Mouse (Mus musculus) heart, postnatal 14 days (tissue): ENCODE measurements around the gene Relch. TPM values are rescaled to one million over a fixed set of nuclear protein-coding genes. Genes with fewer than 3 reads are reported as not detected.
"Not testable (repeated sequence)": the region's sequence is repeated elsewhere in the genome, so short reads cannot be mapped to it uniquely, and the experiment has no call there.

Source experiments
- DNase-seq, 2 experiments: peaks; one replicate each; pipeline ENCODE4 v3.0.0; 2021 to 2022
- intact Hi-C: fragments of 180-260 bp; cut with DNase I; formaldehyde crosslinking; loops from one replicate; pipeline ENCODE4 v1.15.1; 2025
- long read RNA-seq, 2 experiments: library from polyadenylated mRNA; stranded (forward); transcript quantifications; one replicate each; pipeline ENCODE4 v2.0.0; 2021
- total RNA-seq, 2 experiments: library from RNA; stranded (reverse); gene quantifications; 2 replicates each; pipeline ENCODE4 v1.2.3; 2021

Relch gene
- 10 to 100 TPM; 22.9 to 25.3 TPM for total RNA-seq
- long read RNA-seq, experiment 1, full-length matches to known transcripts: 5 of 7 reads
- long read RNA-seq, experiment 1, partial matches to known transcripts: 1 of 7 reads
- long read RNA-seq, experiment 1, other reads (novel, unspliced or antisense): 1 of 7 reads
- long read RNA-seq, experiment 2, full-length matches to known transcripts: 5 of 6 reads
- long read RNA-seq, experiment 2, partial matches to known transcripts: 1 of 6 reads
- long read RNA-seq, experiment 2, other reads (novel, unspliced or antisense): 0 of 6 reads

DNA sequence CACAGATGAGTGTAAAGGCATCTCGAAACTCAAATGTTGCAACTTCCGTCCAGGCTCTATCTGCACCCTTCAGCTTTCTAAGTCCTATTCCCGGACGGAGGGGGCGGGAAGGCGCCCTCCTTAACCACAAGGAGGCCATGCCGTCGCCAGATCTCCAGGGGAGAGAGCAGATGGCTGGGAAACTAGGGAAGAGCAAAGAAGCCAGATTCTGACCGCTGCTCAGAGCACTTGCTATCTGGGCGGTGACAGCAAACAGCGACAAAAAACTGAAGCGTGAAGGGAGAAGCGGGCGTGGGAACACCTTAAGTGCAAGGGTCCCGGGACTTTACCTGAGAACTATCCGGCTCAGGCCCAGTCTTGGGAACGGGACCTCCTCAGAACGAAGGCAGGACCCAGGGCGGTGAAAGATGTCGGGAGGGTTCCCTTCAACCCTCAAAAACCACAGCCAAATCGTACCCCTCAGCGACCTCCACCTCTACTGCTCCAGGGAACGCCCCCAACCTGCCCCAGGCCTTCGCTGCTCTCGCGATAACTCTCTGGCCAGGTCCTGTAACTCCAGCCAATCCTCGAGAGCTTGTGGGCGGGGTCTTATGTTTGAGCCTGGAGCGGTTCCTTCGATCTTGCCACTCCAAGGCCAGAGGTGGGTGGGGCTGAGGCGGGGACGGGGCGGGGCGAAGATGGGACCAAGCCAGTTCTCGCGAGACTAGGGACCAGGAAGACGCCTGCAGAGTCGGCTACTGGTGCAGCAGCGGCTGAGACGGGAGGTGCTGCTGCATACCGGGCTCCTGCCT, at the start of gene Relch, which contains the start of gene Pign:
TSS of gene Relch (plus strand) at position 691 of the 791 bp plus-strand sequence.
TSS of gene Pign (minus strand) at position 507 of the 791 bp plus-strand sequence.
- peak; percentile 96 to 97 for DNase-seq
- intact Hi-C loops: loop anchor here (2.0 to 10.0 kb wide), 4 partner anchors 13 to 739 kb away; partner anchors contain the start of gene Zcchc2

DNA sequence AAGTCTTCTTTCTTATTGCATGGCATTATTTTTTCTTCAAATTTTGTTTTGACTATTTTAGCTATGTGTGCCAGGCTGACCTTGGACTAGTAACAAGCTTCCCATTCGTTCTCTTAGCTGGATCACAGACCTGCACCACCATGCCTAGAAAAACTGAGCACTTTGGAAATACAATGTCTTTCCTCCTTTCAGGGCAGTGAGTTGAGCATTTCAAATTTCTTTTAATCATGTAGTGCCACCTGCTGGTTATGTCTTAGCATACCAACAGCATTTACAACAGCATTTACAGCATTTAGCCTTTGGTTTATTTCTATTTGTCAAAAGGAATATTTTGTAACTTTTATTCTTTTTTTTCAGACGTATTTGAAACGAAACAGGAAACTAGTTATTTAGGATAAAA, 33.2 kb upstream of the Relch start:
- peak in 1 of 2 experiments; percentile 36 for DNase-seq
- intact Hi-C loops: loop anchor here (1.0 to 2.0 kb wide), 2 partner anchors 538 to 644 kb away; no protein-coding TSS in a partner anchor

DNA sequence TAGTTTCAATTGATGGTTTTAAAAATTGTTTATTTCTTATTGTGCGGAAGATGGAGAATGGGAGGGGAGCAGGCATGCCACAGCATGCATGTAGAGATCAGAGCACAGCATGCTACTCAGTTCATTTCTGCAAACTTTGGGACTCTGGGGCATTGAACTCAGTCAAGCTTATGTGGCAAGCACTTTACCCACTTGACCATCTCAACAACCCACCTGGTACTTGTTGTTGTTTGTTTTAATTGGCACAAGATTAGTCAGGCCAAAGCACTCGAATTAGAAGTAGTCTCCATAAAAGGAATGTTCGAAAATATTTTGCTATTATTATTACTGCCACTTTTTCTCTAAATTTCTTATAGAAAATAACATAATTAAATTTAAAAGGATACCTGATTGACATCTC, 19.6 kb upstream of the Relch start:
- intact Hi-C loops: no loop called here
- no peak for DNase-seq

DNA sequence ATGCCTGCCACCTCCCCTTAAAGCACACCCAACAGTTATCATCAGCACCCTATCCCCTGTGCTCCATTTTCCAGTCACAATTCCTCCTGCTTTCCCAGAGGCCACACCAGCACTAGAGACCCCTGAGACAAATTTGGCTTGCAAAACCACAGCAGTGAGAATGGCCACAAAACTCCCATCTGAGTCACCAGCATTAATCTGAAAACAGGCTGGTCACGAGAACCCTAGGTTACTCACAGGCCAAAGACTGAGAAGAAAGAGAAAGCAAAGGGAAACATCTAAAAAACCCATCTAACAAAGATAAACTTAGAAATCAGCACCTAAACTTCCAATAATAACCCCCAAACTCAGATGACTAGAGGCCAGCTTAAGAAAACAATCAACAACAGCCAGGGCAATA, 13.0 kb upstream of the Relch start:
- no peak for DNase-seq
- intact Hi-C loops: no loop called here

DNA sequence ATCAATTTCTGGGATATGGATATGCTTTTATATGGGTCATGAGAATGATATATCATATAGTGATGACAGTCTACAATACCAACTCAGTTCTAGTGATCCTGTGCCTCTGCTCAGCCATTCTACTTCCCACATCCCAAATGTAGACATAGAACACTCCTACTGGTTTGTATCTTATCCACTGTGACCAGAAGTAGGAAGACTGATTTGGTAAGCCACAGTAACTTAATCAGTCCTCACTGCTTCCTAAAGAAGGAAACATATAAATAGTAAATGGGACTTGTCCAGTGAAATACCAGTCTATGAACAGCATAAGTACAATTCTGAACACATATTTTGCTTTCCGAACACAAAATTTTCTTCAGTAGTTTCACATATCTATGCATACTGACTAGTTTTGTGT, 9.7 kb upstream of the Relch start:
- intact Hi-C loops: no loop called here
- DNase-seq: no peak

DNA sequence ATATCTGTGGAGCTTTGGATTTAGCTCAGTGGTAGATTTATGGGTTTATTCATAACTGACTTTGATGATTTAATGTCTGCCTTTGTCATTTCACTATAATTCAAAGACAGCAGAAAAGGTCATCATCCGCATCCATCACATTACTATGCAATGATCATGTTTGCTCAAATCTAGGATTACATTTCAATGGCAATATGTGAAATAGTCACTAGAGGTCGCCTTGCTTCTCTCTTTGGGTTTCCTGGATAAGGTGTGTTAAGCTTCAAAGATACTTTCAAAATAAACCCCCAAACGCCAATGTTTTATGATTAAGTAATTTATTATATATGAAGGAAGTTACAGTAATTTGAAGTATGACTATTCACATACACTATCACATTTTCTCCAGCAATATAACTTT, 3.6 kb upstream of the Relch start:
- intact Hi-C loops: loop anchor here (5.0 to 10.0 kb wide), 3 partner anchors 335 to 742 kb away; partner anchors contain the start of gene Zcchc2
- DNase-seq: peak; percentile 5 to 55

DNA sequence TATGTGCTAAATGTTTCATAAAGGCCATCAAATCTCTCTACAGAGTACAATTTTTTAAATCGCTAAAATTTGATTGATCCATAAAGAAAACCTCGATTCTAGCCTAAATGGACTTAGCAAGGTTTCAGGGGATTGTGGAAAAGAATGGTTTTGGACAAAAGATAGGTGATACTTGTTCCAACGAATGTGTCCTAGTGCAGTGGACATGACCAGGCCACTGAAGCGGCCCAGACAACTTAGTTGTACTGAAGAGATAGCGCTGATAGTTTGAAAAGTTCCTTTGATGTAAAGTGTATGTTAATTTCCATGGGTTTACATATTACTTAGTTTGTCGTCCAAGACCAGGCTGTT, 866 bp upstream of the Relch start:
- intact Hi-C loops: loop anchor here (2.0 to 10.0 kb wide), 4 partner anchors 14 to 740 kb away; partner anchors contain the start of gene Zcchc2
- no peak for DNase-seq

DNA sequence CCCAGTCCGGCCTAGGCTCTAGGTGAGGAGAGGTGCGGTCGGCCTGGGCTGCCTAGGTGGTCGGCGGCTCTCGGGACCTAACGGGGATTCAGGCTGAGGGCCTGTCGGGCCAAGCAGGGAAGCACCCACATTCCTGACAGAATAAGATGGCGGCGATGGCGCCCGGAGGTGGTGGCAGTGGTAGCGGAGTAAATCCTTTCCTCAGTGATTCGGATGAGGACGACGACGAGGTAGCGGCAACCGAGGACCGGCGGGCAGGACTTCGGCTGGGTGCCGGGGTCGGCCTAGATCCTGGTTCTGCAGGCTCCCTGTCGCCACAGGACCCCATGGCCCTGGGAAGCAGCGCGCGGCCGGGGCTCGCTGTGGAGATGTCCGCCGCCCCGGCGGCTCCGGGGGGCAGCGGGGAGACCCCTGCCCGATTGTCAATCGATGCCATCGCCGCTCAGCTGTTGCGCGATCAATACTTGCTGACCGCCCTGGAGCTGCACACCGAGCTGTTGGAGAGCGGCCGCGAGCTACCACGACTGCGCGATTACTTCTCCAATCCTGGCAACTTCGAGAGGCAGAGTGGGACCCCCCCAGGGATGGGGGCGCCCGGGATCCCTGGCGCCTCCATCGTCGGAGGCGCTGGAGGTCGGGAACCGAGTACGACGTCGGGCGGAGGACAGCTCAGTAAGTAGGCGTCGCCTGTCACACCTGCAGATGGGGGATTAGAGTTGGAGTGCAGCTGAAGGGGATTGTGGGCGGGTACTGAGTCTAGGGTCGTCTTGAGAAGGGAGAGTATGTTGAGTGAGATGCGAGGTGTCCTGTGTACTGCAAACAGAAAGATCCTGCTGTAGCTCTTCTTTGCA, 526 bp downstream of the Relch start:
- DNase-seq: peak in 1 of 2 experiments; percentile 2
- intact Hi-C loops: loop anchor here (2.0 to 10.0 kb wide), 4 partner anchors 13 to 738 kb away; partner anchors contain the start of gene Zcchc2

DNA sequence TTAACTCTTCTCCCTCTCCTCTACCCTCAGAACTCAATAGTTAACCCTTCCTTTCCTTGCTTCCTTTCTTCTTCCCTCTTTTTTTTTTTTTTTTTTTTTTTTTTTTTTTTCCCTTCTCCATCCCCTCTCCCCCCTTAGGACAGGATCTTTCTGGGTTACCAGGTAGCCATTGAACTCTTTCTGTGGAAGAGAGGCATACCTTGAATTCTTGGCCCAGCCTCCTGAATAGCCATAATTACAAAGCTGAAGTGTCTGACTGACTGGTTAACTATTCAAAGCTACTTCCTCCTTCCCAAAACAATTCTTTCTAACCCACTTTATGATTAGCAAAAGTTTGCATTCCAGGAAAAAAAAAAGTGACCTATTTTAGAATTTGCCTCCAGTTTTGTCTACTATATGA, 6.0 kb downstream of the Relch start:
- intact Hi-C loops: loop anchor here (10.0 kb wide), 1 partner anchor 325 kb away; the partner anchor contains the start of gene Zcchc2

DNA sequence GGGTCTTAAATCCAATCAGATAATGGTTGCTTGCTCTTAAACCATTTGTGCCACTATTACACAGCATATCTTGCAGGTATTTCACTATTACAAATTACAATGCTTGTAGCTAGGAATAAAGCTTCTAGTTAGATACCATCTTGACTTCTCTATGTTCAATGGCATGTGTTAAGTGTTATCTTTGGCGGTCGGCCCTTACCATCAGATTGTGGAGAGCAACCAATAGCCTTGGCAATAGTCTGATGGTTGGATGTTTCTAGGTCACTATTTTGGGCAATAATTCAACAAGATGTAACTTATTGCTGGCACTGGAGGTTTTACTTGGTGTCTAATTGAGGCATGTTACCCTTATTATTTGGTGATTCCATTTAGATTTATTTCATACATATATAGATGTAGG, 11.1 kb downstream of the Relch start:
- no peak for DNase-seq
- intact Hi-C loops: no loop called here

More for the DNA sequence above, 6.0 kb downstream of the Relch start:
- DNase-seq: no peak

DNA sequence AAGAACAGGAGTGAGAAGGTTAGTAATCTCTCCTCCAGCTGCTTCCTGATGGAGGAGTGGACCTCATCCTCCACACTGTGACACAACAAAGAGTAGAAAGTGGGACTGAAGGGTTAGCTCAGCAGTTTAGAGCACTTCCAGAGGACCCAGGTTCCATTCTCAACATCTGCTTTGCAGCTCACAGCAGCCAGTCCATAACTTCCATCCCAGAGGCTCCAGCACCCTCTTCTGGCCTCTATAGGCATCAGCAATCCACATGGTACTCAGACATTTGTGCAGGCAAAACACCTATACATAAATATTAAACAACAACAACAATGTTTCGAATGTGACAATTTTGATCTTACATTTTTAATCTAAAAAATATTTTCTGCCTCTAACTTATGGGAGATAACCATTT, 16.9 kb downstream of the Relch start:
- intact Hi-C loops: no loop called here
- DNase-seq: peak in 1 of 2 experiments; percentile 17

DNA sequence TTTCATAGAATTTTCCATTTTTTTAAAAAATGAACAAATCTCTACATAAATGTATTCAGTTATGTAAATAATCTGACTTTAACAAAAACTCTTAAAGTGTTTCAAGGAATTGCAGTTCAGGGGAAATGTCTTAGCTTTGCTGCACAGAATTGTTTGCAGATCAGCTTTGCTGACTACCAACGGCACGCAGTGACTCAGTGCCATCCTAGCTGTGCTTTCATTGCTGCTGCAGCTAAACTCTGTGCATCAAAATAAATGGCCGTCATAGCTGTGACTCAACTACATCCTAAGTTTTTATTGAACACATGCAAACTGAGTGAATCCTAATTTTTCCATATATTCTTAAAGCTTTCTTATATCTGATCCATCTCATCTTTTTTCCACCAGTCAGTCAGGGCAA, 21.8 kb downstream of the Relch start:
- no peak for DNase-seq
- intact Hi-C loops: no loop called here

DNA sequence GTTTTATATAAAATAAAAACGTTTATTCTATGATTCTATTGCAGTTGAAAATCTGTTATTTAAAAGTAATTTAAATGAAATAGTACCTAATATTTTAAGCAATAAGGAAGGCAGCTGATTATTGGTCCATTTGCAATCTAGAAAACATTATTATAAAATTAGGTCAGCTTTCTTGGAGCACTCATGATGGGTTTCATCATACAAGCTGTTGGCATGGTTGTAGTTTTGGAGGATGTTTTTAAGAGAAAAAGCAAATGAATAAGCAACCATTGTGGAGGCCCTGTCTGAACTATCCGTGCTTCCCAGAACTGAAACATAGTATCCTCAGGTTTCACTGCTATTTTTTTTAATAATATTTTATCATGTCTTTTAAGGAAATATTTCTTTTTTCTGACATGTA, 31.9 kb downstream of the Relch start:
- no peak for DNase-seq
- intact Hi-C loops: no loop called here

DNA sequence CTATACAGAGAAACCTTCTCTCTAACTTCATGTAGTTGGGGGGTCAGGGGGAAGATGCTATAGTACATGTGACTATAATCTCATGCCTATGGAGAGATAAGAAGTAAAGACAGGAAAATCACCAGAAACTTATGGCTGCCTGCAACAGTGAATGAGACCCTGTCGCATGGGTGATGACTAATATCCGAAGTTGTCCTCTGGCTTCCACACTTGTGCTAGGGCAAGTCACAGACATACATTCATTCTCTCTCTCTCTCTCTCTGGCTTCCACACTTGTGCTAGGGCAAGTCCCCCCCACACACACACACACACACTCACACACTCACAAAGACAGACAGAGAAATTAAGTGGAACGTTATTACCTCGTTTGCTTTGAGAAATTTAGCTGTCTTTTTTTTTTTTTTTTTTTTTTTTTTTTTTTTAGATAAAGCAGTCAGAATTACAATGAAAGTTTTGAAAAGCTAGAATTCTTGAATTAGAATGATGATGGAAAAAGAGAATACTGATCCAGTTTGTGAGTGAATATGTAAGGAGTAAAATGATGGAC, 37.4 kb downstream of the Relch start:
- no peak for DNase-seq
- intact Hi-C loops: no loop called here

DNA sequence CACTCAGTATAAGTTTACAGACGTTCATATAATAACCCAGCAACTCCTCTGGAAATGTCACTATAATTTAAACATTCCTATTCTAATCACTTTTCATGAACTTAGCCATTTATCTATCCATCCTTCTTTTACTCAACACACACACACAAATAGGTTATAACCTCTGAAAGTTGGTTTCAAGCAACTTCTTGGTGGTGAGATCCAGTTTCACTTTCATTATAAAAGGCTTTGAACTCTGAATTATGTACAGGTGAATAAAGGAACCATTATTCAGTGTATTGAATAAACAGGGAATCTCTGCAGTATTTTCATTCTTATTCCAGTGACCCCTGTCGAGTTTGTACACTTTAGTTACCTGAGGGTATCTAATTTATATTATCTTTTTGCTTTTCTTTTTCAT, 45.8 kb downstream of the Relch start:
- no peak for DNase-seq
- intact Hi-C loops: loop anchor here (1.0 kb wide), 1 partner anchor 48 kb away; no protein-coding TSS in a partner anchor

DNA sequence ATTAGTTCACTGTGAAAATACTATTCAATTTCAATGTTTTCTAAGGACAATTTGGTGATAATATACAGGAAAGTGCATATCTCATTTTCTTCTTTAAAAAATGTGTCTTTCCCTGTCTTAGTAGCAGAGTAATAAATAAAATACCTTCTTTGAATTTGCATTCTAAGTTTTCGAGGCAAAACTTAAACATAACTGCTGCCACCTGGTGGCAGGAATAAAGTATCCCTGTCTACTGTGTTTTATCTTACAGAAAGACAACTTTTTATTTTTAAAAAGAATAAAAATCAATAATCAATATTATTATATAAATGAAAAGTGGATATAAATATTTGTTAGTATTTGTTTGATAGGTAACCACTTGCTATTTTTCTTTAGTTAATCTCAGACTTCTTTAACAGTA, 47.6 kb downstream of the Relch start:
- DNase-seq: peak in 1 of 2 experiments; percentile 46
- intact Hi-C loops: no loop called here

DNA sequence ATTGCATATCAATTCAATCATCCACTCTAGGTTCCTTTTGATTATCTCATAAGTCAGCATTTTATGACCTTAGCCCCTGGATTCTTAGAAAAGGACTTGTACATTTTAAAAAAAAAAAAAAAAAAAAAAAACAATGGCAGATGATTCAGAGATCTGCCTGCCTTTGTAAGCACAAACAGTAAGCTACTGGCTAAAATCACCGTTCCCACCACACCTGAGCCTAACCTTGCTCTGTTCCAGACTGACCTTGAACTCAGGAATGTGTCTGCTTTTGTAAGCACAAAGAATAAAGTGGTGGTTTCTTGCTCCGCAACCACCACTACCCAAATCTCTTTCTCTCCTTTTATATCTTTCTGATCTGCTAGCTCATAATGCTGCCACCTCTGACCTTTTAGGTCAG, 49.2 kb downstream of the Relch start:
- intact Hi-C loops: no loop called here
- DNase-seq: no peak

DNA sequence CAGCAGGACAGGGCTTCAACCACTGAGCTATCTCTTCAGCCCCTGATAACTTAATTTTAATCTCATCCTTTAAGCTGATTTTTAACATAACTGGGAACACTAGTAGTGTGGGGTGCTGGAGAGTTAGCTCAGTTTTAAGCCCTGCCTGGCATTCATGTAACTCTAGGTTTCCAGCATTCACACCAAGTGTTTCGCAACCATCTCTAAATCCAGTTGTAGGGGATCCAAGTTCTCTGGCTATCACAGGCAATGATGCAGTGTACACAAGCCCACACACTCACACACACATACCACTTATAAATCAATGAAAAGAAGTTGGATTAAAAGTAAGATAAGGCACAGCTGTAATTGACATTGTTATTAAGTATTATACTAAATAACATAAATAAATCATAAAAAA, 54.7 kb downstream of the Relch start:
- no peak for DNase-seq
- intact Hi-C loops: no loop called here

DNA sequence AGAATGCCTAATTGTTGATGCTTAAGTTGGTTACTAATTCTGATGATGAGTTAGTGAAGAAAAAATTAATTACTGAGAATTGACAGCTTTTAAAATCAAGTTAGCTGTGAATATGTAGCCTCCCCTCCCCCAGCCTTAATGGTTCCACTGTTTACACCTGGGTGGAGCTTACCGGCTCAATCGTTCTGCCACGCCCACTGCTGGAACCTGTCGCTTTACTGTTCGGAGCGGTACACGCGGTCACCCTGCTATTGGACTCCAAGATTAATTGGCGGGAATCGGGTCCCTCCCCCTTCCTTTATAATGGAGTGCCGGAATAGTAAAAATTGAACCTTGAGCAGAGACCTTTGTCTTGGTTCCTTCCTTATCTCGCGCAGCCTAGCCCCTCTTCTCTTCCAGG, 65.6 kb downstream of the Relch start:
- DNase-seq, intact Hi-C loops: not testable (repeated sequence)

DNA sequence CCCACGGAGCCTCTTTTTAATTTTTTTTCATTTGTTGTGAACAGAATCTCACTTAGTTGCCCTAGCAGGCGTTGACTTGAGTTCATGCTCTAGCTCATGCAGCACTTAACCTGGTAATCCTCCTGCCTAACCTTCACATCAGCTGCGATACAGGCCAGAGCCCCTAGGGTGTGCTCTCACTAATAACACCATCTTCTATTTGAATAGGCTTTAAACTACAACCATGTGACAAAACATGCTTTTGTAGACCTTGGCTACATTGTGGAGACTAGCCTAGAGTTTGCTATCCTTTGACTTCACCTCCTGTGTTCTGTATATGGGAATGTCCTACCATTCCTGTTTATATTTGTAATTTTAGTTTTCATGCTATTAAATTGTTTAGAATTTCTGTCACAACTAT, 71.7 kb downstream of the Relch start:
- no peak for DNase-seq
- intact Hi-C loops: no loop called here
